Mouse (Mus musculus) lung, postnatal 4 days (tissue): ENCODE data around the gene Pcare.

ENCODE experiments used
- DNase-seq, 2 experiments: peaks; one replicate each; pipeline ENCODE4 v3.0.0; 2021

The Pcare gene

DNA sequence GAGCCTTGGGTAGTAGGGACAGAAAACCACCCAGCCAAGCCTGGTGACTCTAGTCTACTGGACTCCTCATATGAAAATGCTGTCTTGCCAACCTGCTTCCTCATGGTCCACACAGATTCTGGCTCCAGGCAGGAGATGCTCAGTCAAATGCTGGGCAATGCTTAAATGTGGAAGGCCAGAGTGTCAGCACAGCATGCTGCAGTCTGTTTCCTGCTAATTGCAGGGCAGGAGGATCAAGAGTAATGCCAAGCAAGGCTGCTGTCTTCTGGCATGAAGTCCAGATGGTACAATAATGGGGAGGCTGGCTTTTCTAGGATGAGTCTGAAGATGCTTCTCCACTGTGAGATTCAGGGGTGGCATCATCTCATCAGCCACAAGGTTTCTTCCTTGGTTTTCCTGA lies 32.3 kb downstream of the Pcare start:
- no peak for DNase-seq

DNA sequence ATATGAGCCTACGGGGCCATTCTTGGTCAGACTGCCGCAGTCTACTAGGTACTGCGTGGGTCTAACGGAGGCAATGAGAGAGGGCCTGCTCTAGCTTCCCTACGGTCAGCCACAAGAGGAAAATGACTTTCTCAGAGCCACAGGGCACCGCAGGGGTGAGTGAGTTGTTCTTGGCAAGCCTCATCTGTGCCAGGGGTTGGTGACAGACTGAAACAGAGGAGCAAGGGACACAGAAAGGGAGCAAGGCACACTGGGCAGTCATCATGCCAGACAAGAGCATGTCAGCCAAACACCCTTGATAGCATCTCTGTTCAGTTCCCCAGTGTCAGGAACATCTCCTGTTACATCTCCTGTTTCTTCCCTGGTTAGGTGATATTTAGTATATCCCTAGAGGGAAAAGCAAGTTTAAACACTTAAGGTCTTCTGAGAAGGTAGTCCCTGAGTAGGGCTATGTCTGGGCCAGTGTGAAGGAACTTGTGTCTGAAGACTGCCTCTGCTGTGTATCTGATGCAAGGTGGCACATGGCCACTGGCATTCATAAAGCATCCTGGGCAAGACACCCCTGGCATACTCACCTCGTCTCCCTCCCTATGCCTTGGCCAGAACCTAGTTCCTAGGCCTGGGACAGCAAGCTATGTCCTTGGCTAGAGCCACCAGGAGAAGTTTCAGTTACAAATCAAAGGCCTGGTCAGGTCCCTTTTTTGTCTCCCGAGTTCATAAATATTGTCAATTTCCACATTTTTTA lies 34.6 kb downstream of the Pcare start:
- DNase-seq: no peak

GRCm38 (mm10) chr17:71715034-71715433 lies 37.7 kb downstream of the Pcare start:
- no peak for DNase-seq

GRCm38 (mm10) chr17:71712279-71712678 lies 40.4 kb downstream of the Pcare start:
- DNase-seq: peak; percentile 53 to 67

- DNase-seq: no peak
Measured at GRCm38 (mm10) chr17:71707715-71708114, 45.0 kb downstream of the Pcare start.

DNA sequence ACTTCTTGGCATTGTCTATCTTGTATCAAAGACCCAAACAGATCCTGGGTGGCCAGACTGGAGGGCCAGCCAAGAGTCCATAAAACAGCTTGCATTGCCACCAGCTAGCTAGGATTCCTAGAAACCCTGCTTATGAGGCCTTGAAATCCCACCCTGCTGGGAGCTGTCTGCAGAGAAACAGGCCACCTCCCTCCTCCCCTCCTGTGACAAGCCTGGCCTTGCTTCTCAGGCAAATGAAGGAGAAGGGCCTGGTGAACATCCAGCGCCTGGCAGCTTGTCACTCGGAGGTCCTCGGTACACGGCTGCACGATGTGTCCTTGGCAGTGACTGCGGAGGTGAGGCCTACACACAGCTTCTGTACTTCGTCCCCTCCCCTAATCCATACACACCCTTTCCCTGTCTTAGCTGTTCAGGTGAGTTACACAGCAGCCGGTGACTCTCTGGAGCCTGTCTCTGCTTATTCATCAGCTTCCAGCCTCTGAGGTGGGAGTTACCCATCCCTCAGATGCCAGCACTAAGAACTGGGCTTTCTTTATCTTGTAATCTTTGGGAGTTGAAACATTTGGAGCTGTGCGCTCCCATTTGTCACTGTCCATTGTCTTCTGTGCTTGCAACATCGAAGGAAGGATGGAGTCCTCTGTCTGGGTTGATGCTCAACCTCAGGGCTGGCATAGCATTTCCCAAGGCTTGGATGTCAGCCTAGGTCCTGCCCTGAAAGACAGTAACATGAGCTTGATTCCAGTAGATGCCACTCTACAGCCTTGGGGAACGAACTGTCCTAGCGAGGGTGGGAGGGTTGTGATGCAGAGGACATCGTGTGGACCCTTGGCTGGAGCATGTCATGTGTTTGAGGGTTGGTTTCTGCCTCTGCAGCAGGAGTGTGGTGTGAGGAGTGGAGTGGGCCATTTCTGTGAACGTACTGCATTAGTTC lies 46.9 kb downstream of the Pcare start:
- DNase-seq: peak in 1 of 2 experiments; percentile 57

GRCm38 (mm10) chr17:71705113-71705512 lies 47.6 kb downstream of the Pcare start:
- DNase-seq: peak in 1 of 2 experiments; percentile 15

GRCm38 (mm10) chr17:71698619-71698956 lies 54.1 kb downstream of the Pcare start:
- no peak for DNase-seq

- peak in 1 of 2 experiments; percentile 68 for DNase-seq
Measured at GRCm38 (mm10) chr17:71697896-71698618, 54.6 kb downstream of the Pcare start.

GRCm38 (mm10) chr17:71696396-71696795 lies 56.3 kb downstream of the Pcare start:
- DNase-seq: no peak

GRCm38 (mm10) chr17:71695716-71696315 lies 56.9 kb downstream of the Pcare start:
- no peak for DNase-seq

- no peak for DNase-seq
Measured at GRCm38 (mm10) chr17:71695151-71695550, 57.5 kb downstream of the Pcare start.

DNA sequence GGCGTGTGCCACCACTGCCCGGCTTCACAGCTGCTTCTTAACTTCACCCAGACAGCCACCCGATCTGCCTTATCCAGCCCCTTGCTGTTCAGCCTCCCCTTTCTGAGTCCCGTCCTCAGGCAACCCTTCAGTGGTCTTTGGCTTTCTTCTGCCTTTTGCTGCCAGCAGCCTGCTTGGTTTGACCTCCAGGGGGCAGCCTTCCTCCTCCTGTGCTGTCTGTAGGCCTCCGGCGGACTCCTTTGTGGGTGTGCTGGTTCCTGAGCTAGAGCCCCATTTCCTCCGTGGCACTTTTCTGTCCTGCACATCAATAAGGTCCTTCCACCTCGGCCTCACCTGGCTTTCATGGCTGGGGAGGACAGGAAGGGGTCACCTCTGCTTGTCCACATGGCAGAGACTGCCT lies 58.9 kb downstream of the Pcare start:
- peak in 1 of 2 experiments; percentile 36 for DNase-seq
